Mouse (Mus musculus): ENCODE data around the gene Ttll13. TPM values are rescaled to one million over a fixed set of nuclear protein-coding genes. Genes with fewer than 3 reads are reported as not detected.

Gene Ttll13
- polyA plus RNA-seq, 1 experiment = not detected

GRCm38 (mm10) chr7:80268897-80269750, 22.9 kb downstream of the Ttll13 start, which contains the start of gene Vps33b:
Gene Vps33b (plus strand): TSS chr7:80269649.
- Histone ChIP-seq H3K4me1 (ENCODE audit: control insufficient read depth, insufficient read depth, insufficient read length, low read length) (peaks cover 8% of the 10 kb centered on the region; the same call in 1 of the 2 replicates), H3K4me3 (ENCODE audit: insufficient read depth, low read depth, low read length) (peak within 1 kb of the TSS; percentile 89), H3K27ac (replicated peaks; ENCODE audit: low read depth, low read length) (peak within 1 kb of the TSS; percentile 88)

- peaks cover 8% of the 10 kb centered on the region; the same call in 1 of the 2 replicates for H3K4me1 ChIP-seq (ENCODE audit: control insufficient read depth, insufficient read depth, insufficient read length, low read length)
- H3K27ac ChIP-seq (replicated peaks; ENCODE audit: low read depth, low read length) = peak overlapping the region; percentile 34; the same call in 1 of the 2 replicates
- H3K4me3 ChIP-seq (ENCODE audit: insufficient read depth, low read depth, low read length) = peak overlapping the region; percentile 89
These were observed 23.6 kb downstream of the Ttll13 start for GRCm38 (mm10) chr7:80269751-80270255.

GRCm38 (mm10) chr7:80273456-80273855, 27.3 kb downstream of the Ttll13 start:
- no peak overlapping the region for H3K27ac ChIP-seq (replicated peaks; ENCODE audit: low read depth, low read length)

GRCm38 (mm10) chr7:80276374-80276773, 30.2 kb downstream of the Ttll13 start:
- H3K27ac ChIP-seq (replicated peaks; ENCODE audit: low read depth, low read length) = no peak overlapping the region
- no peaks in the 10 kb centered on the region for H3K4me1 ChIP-seq (ENCODE audit: control insufficient read depth, insufficient read depth, insufficient read length, low read length)
- no peak overlapping the region for H3K4me3 ChIP-seq (ENCODE audit: insufficient read depth, low read depth, low read length)

More at GRCm38 (mm10) chr7:80273456-80273855, 27.3 kb downstream of the Ttll13 start:
- H3K4me3 ChIP-seq (ENCODE audit: insufficient read depth, low read depth, low read length) = no peak overlapping the region
- H3K4me1 ChIP-seq (ENCODE audit: control insufficient read depth, insufficient read depth, insufficient read length, low read length) = peaks cover 7% of the 10 kb centered on the region; the same call in 1 of the 2 replicates

GRCm38 (mm10) chr7:80280032-80280431, 33.9 kb downstream of the Ttll13 start:
- Histone ChIP-seq H3K4me1 (ENCODE audit: control insufficient read depth, insufficient read depth, insufficient read length, low read length) (no peaks in the 10 kb centered on the region), H3K4me3 (ENCODE audit: insufficient read depth, low read depth, low read length) (no peak overlapping the region), H3K27ac (replicated peaks; ENCODE audit: low read depth, low read length) (no peak overlapping the region)

GRCm38 (mm10) chr7:80280998-80281397, 34.8 kb downstream of the Ttll13 start:
- Histone ChIP-seq H3K4me3 (ENCODE audit: insufficient read depth, low read depth, low read length) (no peak overlapping the region), H3K27ac (replicated peaks; ENCODE audit: low read depth, low read length) (no peak overlapping the region), H3K4me1 (ENCODE audit: control insufficient read depth, insufficient read depth, insufficient read length, low read length) (no peaks in the 10 kb centered on the region)

- Histone ChIP-seq H3K27ac (replicated peaks; ENCODE audit: low read depth, low read length) (no peak overlapping the region), H3K4me1 (ENCODE audit: control insufficient read depth, insufficient read depth, insufficient read length, low read length) (no peaks in the 10 kb centered on the region), H3K4me3 (ENCODE audit: insufficient read depth, low read depth, low read length) (no peak overlapping the region)
These were observed 35.5 kb downstream of the Ttll13 start for GRCm38 (mm10) chr7:80281646-80282045.

GRCm38 (mm10) chr7:80283226-80283918, 37.2 kb downstream of the Ttll13 start:
- H3K4me3 ChIP-seq (ENCODE audit: insufficient read depth, low read depth, low read length) = no peak overlapping the region
- H3K27ac ChIP-seq (replicated peaks; ENCODE audit: low read depth, low read length) = no peak overlapping the region

GRCm38 (mm10) chr7:80284391-80284790, 38.2 kb downstream of the Ttll13 start:
- Histone ChIP-seq H3K4me3 (ENCODE audit: insufficient read depth, low read depth, low read length) (no peak overlapping the region), H3K4me1 (ENCODE audit: control insufficient read depth, insufficient read depth, insufficient read length, low read length) (no peaks in the 10 kb centered on the region), H3K27ac (replicated peaks; ENCODE audit: low read depth, low read length) (no peak overlapping the region)

More at GRCm38 (mm10) chr7:80283226-80283918, 37.2 kb downstream of the Ttll13 start:
- no peaks in the 10 kb centered on the region for H3K4me1 ChIP-seq (ENCODE audit: control insufficient read depth, insufficient read depth, insufficient read length, low read length)

- H3K27ac ChIP-seq (replicated peaks; ENCODE audit: low read depth, low read length) = no peak overlapping the region
- H3K4me3 ChIP-seq (ENCODE audit: insufficient read depth, low read depth, low read length) = no peak overlapping the region
- no peaks in the 10 kb centered on the region for H3K4me1 ChIP-seq (ENCODE audit: control insufficient read depth, insufficient read depth, insufficient read length, low read length)
These were observed 39.5 kb downstream of the Ttll13 start for GRCm38 (mm10) chr7:80285725-80286124.

- Histone ChIP-seq H3K4me1 (ENCODE audit: control insufficient read depth, insufficient read depth, insufficient read length, low read length) (no peaks in the 10 kb centered on the region), H3K4me3 (ENCODE audit: insufficient read depth, low read depth, low read length) (no peak overlapping the region), H3K27ac (replicated peaks; ENCODE audit: low read depth, low read length) (no peak overlapping the region)
These were observed 41.6 kb downstream of the Ttll13 start for GRCm38 (mm10) chr7:80287736-80288135.

GRCm38 (mm10) chr7:80294062-80294763, 48.0 kb downstream of the Ttll13 start, which contains the start of gene Prc1:
Gene Prc1 (plus strand): TSS chr7:80294450.
- H3K4me1 ChIP-seq (ENCODE audit: control insufficient read depth, insufficient read depth, insufficient read length, low read length) = no peaks in the 10 kb centered on the region
- peak within 1 kb of the TSS; percentile 58 for H3K4me3 ChIP-seq (ENCODE audit: insufficient read depth, low read depth, low read length)
- H3K27ac ChIP-seq (replicated peaks; ENCODE audit: low read depth, low read length) = no peak within 1 kb of the TSS

- Histone ChIP-seq H3K27ac (replicated peaks; ENCODE audit: low read depth, low read length) (no peak overlapping the region), H3K4me3 (ENCODE audit: insufficient read depth, low read depth, low read length) (peak overlapping the region; percentile 58), H3K4me1 (ENCODE audit: control insufficient read depth, insufficient read depth, insufficient read length, low read length) (no peaks in the 10 kb centered on the region)
These were observed 48.8 kb downstream of the Ttll13 start for GRCm38 (mm10) chr7:80294764-80295648.

GRCm38 (mm10) chr7:80296462-80296861, 50.3 kb downstream of the Ttll13 start:
- no peaks in the 10 kb centered on the region for H3K4me1 ChIP-seq (ENCODE audit: control insufficient read depth, insufficient read depth, insufficient read length, low read length)
- H3K27ac ChIP-seq (replicated peaks; ENCODE audit: low read depth, low read length) = no peak overlapping the region
- no peak overlapping the region for H3K4me3 ChIP-seq (ENCODE audit: insufficient read depth, low read depth, low read length)
